Mouse (Mus musculus): ENCODE measurements around the gene Cdc25b. TPM values are rescaled to one million over a fixed set of nuclear protein-coding genes. Genes with fewer than 3 reads are reported as not detected.

The Cdc25b gene
- total RNA-seq, 2 experiments from 2014 or later: 25.5 to 29.1 TPM

DNA sequence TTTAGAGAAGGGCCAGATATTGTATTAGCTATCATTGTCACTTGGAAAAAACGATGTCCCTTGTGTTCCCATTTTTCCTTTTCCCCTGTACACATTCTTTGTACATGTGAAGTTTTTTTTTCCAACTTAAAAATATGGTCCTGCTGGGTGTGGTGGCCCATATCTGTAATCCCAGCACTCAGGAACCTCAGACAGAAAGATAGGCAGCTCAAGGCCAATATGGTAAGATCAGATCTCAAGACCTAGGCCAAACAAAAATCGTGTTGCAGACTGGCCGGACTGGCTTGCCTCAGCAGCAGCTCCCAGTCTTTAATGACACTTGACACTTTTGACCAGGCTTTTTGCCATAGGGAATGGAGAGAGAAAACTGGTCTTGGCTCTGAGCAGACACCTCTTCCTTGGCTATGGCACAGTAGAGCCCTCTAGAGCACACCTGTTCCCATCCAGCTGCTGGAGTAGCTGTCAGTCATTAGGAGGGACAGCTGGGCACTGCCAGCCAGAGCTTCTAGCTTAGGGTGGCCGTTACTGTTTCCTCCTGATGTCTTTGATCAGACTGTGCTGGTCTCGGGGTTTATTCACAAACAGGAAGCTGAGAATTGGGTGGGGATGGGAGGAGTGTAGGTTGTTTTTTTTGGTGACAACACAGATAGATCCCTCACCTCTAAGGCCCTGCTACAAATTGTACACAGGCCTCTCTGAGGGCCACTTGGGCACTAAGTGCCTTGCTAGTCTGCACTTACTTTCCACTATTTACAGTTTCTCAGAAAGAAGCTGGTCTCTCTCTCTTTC is 3.0 kb downstream of the Cdc25b start:
- 0 out of 2 replicates have a peak, but pooled peaks have one; percentile 4 for ATAC-seq (ENCODE audit: poor library complexity, severe bottlenecking)

DNA sequence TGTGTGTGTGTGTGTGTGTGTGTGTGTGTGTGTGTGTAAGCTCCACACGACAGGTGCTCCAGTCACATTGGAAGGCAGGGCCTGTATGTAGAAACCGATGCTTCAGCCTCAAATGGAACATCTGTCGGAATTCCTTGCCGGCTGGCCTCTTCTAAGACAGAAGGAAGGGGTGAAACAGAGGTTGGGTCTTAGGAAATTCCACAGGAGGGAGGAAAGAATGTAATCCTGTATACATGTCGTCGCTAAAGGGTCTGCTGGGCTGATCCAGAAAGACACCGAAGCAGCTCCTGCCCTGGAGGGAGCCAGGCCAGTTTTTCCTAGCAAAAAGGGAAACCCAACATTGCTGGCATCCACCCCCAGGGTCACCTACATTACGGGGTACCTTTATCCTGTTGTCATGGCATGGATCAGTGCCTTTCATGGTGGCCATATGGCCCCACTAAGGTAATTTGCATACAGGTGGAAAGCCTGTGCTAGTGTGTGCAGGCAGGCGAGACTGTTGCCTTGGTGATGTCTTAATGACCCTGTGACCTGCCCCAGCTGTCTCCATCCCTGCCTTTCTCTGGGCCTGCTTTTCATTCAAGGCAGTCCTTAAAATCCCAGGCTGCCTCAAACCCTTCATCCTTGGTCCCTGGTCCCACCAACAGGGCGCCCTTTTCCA is 3.7 kb downstream of the Cdc25b start:
- no peak for ATAC-seq (ENCODE audit: poor library complexity, severe bottlenecking)

GRCm38 (mm10) chr2:131191005-131191390 is 4.2 kb downstream of the Cdc25b start:
- ATAC-seq (ENCODE audit: poor library complexity, severe bottlenecking): peak; percentile 41

GRCm38 (mm10) chr2:131196606-131197316 is 10.0 kb downstream of the Cdc25b start:
- ATAC-seq (ENCODE audit: poor library complexity, severe bottlenecking): peak; percentile 96

GRCm38 (mm10) chr2:131200710-131201109 is 14.0 kb downstream of the Cdc25b start:
- no peak for ATAC-seq (ENCODE audit: poor library complexity, severe bottlenecking)

- no peak for ATAC-seq (ENCODE audit: poor library complexity, severe bottlenecking)
Measured at GRCm38 (mm10) chr2:131201262-131201661, 14.5 kb downstream of the Cdc25b start.

GRCm38 (mm10) chr2:131203816-131204409 is 17.2 kb downstream of the Cdc25b start:
- no peak for ATAC-seq (ENCODE audit: poor library complexity, severe bottlenecking)

DNA sequence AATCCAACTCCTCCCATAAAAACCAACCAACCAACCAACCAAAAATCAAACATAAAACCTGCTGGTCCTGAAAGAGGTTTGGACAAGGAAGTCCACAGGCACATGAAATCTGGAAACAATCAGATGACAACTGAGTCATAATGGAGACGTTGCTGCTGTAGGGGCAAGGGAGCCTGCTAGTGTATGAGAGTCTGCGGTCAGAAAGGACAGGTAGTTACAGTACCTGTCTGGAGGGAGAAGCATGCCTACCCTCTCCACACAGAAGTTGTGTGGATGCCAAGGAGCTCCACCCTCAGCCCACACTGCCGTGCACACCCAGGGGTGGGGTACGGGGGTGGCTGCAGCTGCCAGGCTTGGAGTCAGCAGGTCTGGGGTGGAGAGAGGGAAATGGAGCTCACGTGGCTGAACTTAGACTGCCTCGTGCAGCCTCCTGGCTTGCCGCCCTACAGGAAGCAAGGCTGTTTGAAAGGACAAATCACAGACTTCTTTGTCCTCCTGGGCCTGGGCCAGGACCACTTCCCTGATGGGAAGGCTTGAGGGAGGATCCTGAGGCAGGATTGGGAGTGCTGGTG is 17.7 kb downstream of the Cdc25b start:
- ATAC-seq (ENCODE audit: poor library complexity, severe bottlenecking): peak; percentile 70

GRCm38 (mm10) chr2:131205521-131206182 is 18.9 kb downstream of the Cdc25b start:
- no peak for ATAC-seq (ENCODE audit: poor library complexity, severe bottlenecking)

DNA sequence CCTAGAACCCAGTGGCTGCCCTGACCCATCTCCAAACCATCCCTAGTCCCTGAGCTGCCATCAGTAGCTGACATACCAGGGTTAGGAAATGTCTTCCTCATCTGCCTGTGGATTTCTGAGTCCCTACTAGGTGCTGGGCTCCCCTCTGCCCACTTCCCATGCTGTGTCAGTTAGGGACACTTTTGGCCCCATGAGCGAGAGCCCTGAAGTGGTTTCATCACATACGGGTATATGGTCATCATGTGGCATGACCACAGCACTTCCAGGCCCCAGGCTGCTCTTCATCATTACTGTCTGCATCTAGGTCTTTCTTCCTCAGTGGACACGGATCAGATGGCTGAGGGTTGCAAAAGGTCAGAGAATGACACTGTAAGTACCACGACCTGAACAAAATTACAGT is 20.0 kb downstream of the Cdc25b start, which contains the start of gene Ap5s1:
Ap5s1 (plus strand) TSS at position 301 of the 400 bp plus-strand sequence.
- ATAC-seq (ENCODE audit: poor library complexity, severe bottlenecking): no peak

GRCm38 (mm10) chr2:131208356-131208755 is 21.6 kb downstream of the Cdc25b start:
- no peak for ATAC-seq (ENCODE audit: poor library complexity, severe bottlenecking)

GRCm38 (mm10) chr2:131209125-131209795 is 22.5 kb downstream of the Cdc25b start:
- no peak for ATAC-seq (ENCODE audit: poor library complexity, severe bottlenecking)

- peak; percentile 94 for ATAC-seq (ENCODE audit: poor library complexity, severe bottlenecking)
Measured at GRCm38 (mm10) chr2:131209969-131210792, 23.4 kb downstream of the Cdc25b start.

DNA sequence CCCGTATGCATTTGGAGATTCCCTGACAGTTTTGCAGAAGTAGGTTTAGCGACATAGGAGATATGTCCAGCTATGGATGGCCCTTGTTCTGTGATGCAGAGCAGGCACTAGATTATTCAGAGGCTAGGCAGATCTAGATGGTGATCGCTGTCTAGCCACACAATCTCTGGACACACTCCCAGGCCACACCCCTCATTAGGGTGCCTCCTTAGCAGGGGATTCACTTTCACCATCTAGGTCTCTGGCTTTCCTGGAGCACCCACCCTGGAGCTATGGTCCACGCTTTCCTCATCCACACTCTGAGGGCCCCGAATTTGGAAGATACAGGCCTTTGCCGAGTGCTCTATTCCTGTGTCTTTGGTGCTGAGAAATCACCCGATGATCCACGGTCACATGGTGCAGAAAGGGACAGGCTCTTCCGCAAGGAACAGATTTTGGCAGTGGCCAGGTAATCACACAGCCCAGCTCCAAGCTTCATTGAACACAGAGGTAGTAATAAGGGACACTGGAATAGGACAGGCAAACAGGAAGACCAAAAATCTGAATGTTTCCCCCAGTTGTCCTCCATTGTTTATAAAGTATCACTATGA is 24.4 kb downstream of the Cdc25b start:
- ATAC-seq (ENCODE audit: poor library complexity, severe bottlenecking): peak; percentile 8

DNA sequence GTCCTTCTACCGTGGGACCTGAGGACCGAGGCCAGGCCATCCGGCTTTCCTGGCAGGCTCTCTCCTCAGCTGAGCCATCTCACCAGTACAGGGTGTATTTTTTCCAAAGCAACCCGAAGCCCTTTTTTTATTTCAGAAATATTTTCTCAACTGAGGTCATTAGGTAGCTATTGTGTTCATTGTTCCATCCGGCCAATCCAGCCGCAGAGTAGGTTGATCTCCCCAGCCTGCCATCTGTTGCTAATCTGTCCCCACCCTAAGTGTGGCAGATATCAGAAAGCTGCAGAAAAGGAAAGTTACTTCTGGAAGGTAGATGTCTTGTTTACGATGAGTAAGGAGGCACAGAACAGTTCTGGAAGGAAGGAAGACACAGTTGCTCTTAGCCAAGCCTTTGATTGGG is 27.0 kb downstream of the Cdc25b start:
- no peak for ATAC-seq (ENCODE audit: poor library complexity, severe bottlenecking)

- no peak for ATAC-seq (ENCODE audit: poor library complexity, severe bottlenecking)
Measured at GRCm38 (mm10) chr2:131215941-131216858, 29.5 kb downstream of the Cdc25b start.

- ATAC-seq (ENCODE audit: poor library complexity, severe bottlenecking): no peak
Measured at GRCm38 (mm10) chr2:131220030-131220429, 33.3 kb downstream of the Cdc25b start.
